Mouse (Mus musculus): ENCODE data around the gene Nhsl1. TPM values are rescaled to one million over a fixed set of nuclear protein-coding genes. Genes with fewer than 3 reads are reported as not detected.

Gene Nhsl1
- polyA plus RNA-seq, 1 experiment from 2014 or later: 17.1 TPM

DNA sequence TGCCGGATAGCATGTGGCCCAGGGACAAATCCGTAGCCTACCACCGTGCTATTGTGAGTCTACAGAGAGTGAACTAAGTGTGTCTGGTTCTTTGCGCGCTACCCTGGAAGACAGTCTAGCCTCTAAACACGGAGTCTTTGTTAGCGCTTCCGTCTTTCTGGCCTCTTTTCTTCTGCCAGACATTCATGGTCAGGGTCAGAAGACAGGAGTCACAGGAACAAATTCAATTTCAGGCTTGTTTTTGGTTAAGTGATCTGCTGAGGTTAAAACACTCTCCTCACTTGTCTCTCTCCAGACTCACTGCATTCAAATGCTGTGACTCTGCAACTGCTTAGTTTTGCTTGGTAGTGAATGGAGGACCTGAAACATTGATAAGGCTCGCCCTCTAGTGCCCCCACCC lies 15.9 kb downstream of the Nhsl1 start:
- Histone ChIP-seq H3K9ac (ENCODE audit: low read length) (no peak overlapping the region), H3K36me3 (ENCODE audit: control insufficient read depth, insufficient read depth, low read length) (no peaks in the 10 kb centered on the region), H3K4me3 (ENCODE audit: low read depth, low read length) (no peak overlapping the region), H3K4me1 (ENCODE audit: control insufficient read depth, insufficient read depth, low read length) (peaks cover 2% of the 10 kb centered on the region; the same call in 1 of the 2 replicates), H3K9me3 (replicated peaks; ENCODE audit: control insufficient read depth, low read length) (no peaks in the 10 kb centered on the region), H3K27me3 (replicated peaks; ENCODE audit: control insufficient read depth, insufficient read depth, low read length) (no peaks in the 10 kb centered on the region; the same call in 1 of the 2 replicates), H3K4me2 (ENCODE audit: low read length) (no peak overlapping the region), H3K27ac (ENCODE audit: low read depth, low read length) (no peak overlapping the region)
- no peak for DNase-seq (ENCODE audit: low spot score)
- ATAC-seq: no peak
- WGBS: 63% methylated on average over 9 of the region's 9 CpGs

DNA sequence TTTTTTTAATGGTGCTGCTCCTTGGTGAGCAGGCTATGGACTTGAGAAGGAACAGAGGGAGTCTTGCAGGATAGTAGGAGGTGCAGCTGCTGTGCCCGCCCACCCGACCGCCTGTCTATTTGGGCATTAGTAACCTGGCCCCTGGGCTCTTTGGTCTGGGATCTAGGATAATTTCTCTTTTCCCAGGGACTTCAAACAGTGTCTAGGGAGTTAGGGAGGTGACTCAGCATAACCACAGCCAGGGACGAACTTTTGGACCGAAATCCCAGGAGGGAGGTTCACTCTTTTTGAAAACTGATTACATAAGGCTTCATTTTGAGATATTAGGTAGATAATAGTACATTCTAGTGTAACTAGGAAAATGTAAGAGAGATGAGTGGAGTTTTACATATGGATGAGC lies 18.9 kb downstream of the Nhsl1 start:
- Histone ChIP-seq H3K9ac (ENCODE audit: low read length) (no peak overlapping the region), H3K4me2 (ENCODE audit: low read length) (no peak overlapping the region), H3K4me3 (ENCODE audit: low read depth, low read length) (no peak overlapping the region), H3K9me3 (replicated peaks; ENCODE audit: control insufficient read depth, low read length) (no peaks in the 10 kb centered on the region), H3K36me3 (ENCODE audit: control insufficient read depth, insufficient read depth, low read length) (no peaks in the 10 kb centered on the region), H3K27me3 (replicated peaks; ENCODE audit: control insufficient read depth, insufficient read depth, low read length) (no peaks in the 10 kb centered on the region), H3K27ac (ENCODE audit: low read depth, low read length) (no peak overlapping the region), H3K4me1 (ENCODE audit: control insufficient read depth, insufficient read depth, low read length) (no peaks in the 10 kb centered on the region)
- no peak for DNase-seq (ENCODE audit: low spot score)
- 90% methylated on average over 5 of the region's 5 CpGs for WGBS
- no peak for ATAC-seq

DNA sequence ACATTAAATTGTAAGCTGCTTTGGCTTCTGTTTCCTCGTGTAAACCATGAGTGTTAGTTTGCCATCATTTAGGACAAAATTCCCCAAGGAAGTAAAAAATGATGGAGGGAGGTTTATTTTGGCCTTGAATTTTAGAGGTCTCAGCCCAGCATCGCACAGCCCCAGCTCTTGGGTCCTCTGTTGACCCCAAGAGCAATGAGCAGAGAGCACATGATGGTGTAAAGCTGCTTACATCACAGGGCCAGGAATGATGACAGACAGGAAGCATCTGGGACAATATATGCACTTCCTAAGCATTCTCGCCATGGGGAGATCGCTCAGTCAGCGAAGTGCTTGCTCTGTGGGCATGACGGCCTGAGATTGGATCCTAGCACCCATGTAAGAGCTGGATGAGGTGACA lies 20.6 kb downstream of the Nhsl1 start:
- no peak overlapping the region for H3K4me3 ChIP-seq (ENCODE audit: low read depth, low read length)
- no peaks in the 10 kb centered on the region for H3K27me3 ChIP-seq (replicated peaks; ENCODE audit: control insufficient read depth, insufficient read depth, low read length)
- H3K27ac ChIP-seq (ENCODE audit: low read depth, low read length): no peak overlapping the region
- no peaks in the 10 kb centered on the region for H3K36me3 ChIP-seq (ENCODE audit: control insufficient read depth, insufficient read depth, low read length)
- H3K4me2 ChIP-seq (ENCODE audit: low read length): no peak overlapping the region
- ATAC-seq (no peak), DNase-seq (ENCODE audit: low spot score) (no peak)
- H3K9ac ChIP-seq (ENCODE audit: low read length): no peak overlapping the region
- no peaks in the 10 kb centered on the region for H3K9me3 ChIP-seq (replicated peaks; ENCODE audit: control insufficient read depth, low read length)
- no peaks in the 10 kb centered on the region; the same call in 1 of the 2 replicates for H3K4me1 ChIP-seq (ENCODE audit: control insufficient read depth, insufficient read depth, low read length)
- 95% methylated on average over 6 of the region's 6 CpGs for WGBS

DNA sequence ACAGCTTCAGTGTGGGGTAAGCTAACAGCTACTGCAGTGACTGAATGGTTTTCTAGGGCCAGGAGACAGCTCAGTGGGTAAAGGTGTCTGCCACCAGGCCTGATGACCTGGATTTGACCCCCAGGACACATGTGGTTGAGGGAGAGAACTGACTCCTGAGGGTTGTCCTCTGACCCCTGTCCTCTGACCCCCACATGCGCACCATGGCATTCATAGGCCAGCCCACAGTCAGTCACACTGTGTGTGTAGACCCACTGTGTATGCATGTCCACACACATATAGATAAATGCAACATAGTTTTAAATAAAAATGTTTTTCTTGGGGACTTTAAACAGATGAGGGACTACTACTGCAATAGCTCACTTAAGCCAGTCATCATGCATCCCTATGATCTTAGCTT lies 22.1 kb downstream of the Nhsl1 start:
- H3K9me3 ChIP-seq (replicated peaks; ENCODE audit: control insufficient read depth, low read length): no peaks in the 10 kb centered on the region
- WGBS: 100% methylated on average over 1 of the region's 1 CpGs
- ATAC-seq (no peak), DNase-seq (ENCODE audit: low spot score) (no peak)
- no peak overlapping the region for H3K4me2 ChIP-seq (ENCODE audit: low read length)
- no peak overlapping the region for H3K9ac ChIP-seq (ENCODE audit: low read length)
- H3K4me1 ChIP-seq (ENCODE audit: control insufficient read depth, insufficient read depth, low read length): no peaks in the 10 kb centered on the region; the same call in 1 of the 2 replicates
- no peaks in the 10 kb centered on the region for H3K36me3 ChIP-seq (ENCODE audit: control insufficient read depth, insufficient read depth, low read length)
- H3K4me3 ChIP-seq (ENCODE audit: low read depth, low read length): no peak overlapping the region
- no peak overlapping the region for H3K27ac ChIP-seq (ENCODE audit: low read depth, low read length)
- no peaks in the 10 kb centered on the region for H3K27me3 ChIP-seq (replicated peaks; ENCODE audit: control insufficient read depth, insufficient read depth, low read length)

DNA sequence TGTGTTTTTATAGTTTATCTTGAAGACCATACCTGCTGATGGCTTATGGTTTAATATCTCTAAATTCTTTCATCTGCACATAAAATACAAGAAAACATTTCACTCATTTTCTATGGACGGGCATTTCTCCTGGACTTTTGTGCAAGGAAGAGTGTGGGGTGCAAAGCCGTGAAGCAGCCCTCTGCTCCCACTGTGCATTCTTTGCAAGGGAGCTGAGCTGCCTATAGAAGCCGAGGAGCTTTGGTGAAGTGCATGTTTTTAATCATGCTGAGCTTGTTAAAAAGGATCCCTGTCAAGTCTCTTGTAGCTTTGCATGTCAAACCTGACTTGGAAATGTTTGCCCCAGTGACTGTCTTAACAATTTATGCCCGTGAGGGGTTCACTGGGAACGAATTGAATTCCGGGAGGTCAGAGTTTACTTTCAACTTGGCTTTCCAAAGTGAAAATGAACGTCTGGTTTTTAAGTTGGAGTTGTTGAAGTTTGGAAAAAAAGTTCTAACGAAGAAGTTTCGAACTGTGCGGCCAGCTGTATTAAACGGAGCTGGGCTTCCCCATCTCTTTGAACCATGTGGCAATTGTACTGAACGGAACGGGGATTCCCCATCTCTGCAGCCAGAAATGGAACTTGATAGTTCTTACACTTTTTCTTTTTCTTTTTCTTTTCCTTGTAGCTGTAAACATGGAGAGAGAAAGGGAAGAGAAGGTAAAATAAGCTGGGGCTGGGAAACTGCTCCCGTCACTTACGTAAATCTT lies 22.8 kb downstream of the Nhsl1 start:
- ATAC-seq: no peak
- H3K4me1 ChIP-seq (ENCODE audit: control insufficient read depth, insufficient read depth, low read length): no peaks in the 10 kb centered on the region; the same call in 1 of the 2 replicates
- H3K4me2 ChIP-seq (ENCODE audit: low read length): no peak overlapping the region
- H3K27ac ChIP-seq (ENCODE audit: low read depth, low read length): no peak overlapping the region
- no peaks in the 10 kb centered on the region for H3K9me3 ChIP-seq (replicated peaks; ENCODE audit: control insufficient read depth, low read length)
- WGBS: 13% methylated on average over 15 of the region's 15 CpGs
- H3K4me3 ChIP-seq (ENCODE audit: low read depth, low read length): no peak overlapping the region
- no peak overlapping the region for H3K9ac ChIP-seq (ENCODE audit: low read length)
- H3K36me3 ChIP-seq (ENCODE audit: control insufficient read depth, insufficient read depth, low read length): no peaks in the 10 kb centered on the region
- no peaks in the 10 kb centered on the region for H3K27me3 ChIP-seq (replicated peaks; ENCODE audit: control insufficient read depth, insufficient read depth, low read length)
- DNase-seq (ENCODE audit: low spot score): peak; percentile 28

DNA sequence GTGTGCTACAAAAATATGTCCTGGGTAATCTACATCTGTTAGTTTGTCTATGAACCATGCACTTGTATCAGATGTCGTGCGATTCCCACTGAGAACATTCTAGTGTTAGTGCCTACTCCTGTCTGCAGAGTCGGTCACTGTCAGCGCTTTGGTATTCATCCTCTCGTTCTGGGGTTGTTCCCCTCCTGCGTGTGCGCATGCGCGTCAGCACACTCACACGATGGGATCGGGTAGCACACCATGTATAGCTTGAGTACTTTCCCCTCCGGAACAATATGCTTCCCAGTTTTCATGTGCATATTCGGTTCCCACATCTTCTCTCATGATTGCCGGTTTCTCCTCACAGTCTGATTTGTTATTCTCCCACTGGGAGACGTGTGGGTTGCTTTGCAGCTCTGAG lies 28.4 kb downstream of the Nhsl1 start:
- Histone ChIP-seq H3K9ac (ENCODE audit: low read length) (no peak overlapping the region), H3K4me3 (ENCODE audit: low read depth, low read length) (no peak overlapping the region), H3K4me2 (ENCODE audit: low read length) (no peak overlapping the region), H3K27ac (ENCODE audit: low read depth, low read length) (no peak overlapping the region), H3K4me1 (ENCODE audit: control insufficient read depth, insufficient read depth, low read length) (no peaks in the 10 kb centered on the region; the same call in 1 of the 2 replicates), H3K27me3 (replicated peaks; ENCODE audit: control insufficient read depth, insufficient read depth, low read length) (no peaks in the 10 kb centered on the region), H3K36me3 (ENCODE audit: control insufficient read depth, insufficient read depth, low read length) (no peaks in the 10 kb centered on the region), H3K9me3 (replicated peaks; ENCODE audit: control insufficient read depth, low read length) (no peaks in the 10 kb centered on the region)
- 93% methylated on average over 15 of the region's 15 CpGs for WGBS
- ATAC-seq (no peak), DNase-seq (ENCODE audit: low spot score) (no peak)

DNA sequence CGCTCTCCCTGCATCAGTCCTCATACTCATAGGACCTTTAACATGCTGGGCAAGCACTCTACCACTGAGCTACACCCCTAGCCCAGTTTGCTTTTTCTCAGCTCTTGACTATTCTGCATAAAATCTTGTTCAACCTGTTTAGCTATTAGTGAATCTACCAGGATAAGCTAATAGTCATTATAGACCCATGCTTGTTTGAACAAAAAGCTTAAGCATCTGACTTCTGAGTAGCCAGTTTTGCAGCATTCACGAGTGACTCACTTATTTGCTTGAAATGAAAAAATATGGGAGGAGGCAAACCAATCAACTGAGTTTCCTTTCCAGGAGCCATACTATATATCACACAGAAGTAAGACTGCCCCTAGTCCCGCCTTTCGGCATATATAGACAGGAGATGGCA lies 32.0 kb downstream of the Nhsl1 start:
- Histone ChIP-seq H3K4me2 (ENCODE audit: low read length) (no peak overlapping the region), H3K27ac (ENCODE audit: low read depth, low read length) (no peak overlapping the region), H3K4me3 (ENCODE audit: low read depth, low read length) (no peak overlapping the region), H3K36me3 (ENCODE audit: control insufficient read depth, insufficient read depth, low read length) (no peaks in the 10 kb centered on the region), H3K27me3 (replicated peaks; ENCODE audit: control insufficient read depth, insufficient read depth, low read length) (no peaks in the 10 kb centered on the region), H3K9me3 (replicated peaks; ENCODE audit: control insufficient read depth, low read length) (no peaks in the 10 kb centered on the region), H3K9ac (ENCODE audit: low read length) (no peak overlapping the region), H3K4me1 (ENCODE audit: control insufficient read depth, insufficient read depth, low read length) (no peaks in the 10 kb centered on the region)
- WGBS: 85% methylated on average over 4 of the region's 4 CpGs
- DNase-seq (ENCODE audit: low spot score) (no peak), ATAC-seq (no peak)

DNA sequence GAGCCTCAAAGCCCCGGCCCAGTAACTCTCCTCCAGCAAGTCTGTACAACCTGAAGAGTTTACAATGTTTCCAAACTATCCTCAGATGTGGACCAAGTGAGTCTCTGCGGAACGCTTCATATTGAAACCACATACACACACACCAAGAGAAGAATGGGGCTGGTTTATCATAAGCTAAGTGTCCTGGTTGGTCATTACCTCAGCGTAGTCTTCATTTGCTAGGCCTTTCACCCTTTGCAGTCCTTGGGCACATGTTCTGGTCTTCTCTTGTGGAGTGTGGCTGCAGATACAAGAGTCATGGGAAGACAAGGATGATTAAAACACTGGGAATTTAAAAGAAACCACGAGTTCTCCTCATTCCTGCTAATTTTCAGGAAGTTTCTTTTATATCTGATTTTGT lies 34.2 kb downstream of the Nhsl1 start:
- Histone ChIP-seq H3K9ac (ENCODE audit: low read length) (no peak overlapping the region), H3K27me3 (replicated peaks; ENCODE audit: control insufficient read depth, insufficient read depth, low read length) (no peaks in the 10 kb centered on the region), H3K4me2 (ENCODE audit: low read length) (no peak overlapping the region), H3K4me1 (ENCODE audit: control insufficient read depth, insufficient read depth, low read length) (no peaks in the 10 kb centered on the region), H3K9me3 (replicated peaks; ENCODE audit: control insufficient read depth, low read length) (no peaks in the 10 kb centered on the region), H3K27ac (ENCODE audit: low read depth, low read length) (no peak overlapping the region), H3K36me3 (ENCODE audit: control insufficient read depth, insufficient read depth, low read length) (no peaks in the 10 kb centered on the region), H3K4me3 (ENCODE audit: low read depth, low read length) (no peak overlapping the region)
- no peak for DNase-seq (ENCODE audit: low spot score)
- WGBS: 91% methylated on average over 5 of the region's 5 CpGs
- ATAC-seq: no peak

DNA sequence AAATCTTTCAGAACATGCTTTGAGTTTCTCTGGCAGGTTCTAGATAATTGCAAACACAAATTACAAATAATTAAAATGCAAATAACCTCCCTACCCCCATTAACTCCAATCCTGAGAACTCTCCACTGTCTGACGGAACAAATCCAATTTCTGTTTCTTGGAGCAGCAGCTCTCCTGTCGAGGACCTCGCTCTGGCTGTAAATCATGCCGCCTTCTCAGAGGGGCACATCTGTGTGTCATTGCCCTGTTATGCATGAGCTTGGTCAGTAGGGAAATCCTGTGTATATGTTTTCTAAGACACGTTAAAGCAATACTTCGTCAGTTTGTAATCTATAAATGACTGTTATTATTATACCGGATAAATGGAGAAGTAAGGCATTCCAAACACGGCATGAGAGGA lies 35.3 kb downstream of the Nhsl1 start:
- Histone ChIP-seq H3K4me2 (ENCODE audit: low read length) (no peak overlapping the region), H3K27ac (ENCODE audit: low read depth, low read length) (no peak overlapping the region), H3K36me3 (ENCODE audit: control insufficient read depth, insufficient read depth, low read length) (no peaks in the 10 kb centered on the region), H3K9ac (ENCODE audit: low read length) (no peak overlapping the region), H3K9me3 (replicated peaks; ENCODE audit: control insufficient read depth, low read length) (no peaks in the 10 kb centered on the region), H3K27me3 (replicated peaks; ENCODE audit: control insufficient read depth, insufficient read depth, low read length) (no peaks in the 10 kb centered on the region), H3K4me3 (ENCODE audit: low read depth, low read length) (no peak overlapping the region), H3K4me1 (ENCODE audit: control insufficient read depth, insufficient read depth, low read length) (no peaks in the 10 kb centered on the region)
- DNase-seq (ENCODE audit: low spot score) (no peak), ATAC-seq (no peak)
- WGBS: 79% methylated on average over 8 of the region's 8 CpGs

All from forebrain, embryonic 14.5 days (tissue).